Mouse (Mus musculus) stomach, embryonic 16.5 days (tissue): ENCODE measurements at regions not wholly inside any gene's neighbourhood (a gene's known extent, or its start where the extent isn't known, plus 50 kb on each side); places are given as distances from the start of the nearest gene placed in this dataset.
A peak's percentile ranks its signal among the peaks of the same experiment; 100 is the strongest.
"Not testable (repeated sequence)": the region's sequence is repeated elsewhere in the genome, so short reads cannot be mapped to it uniquely, and the experiment has no call there.

Source experiments
- ATAC-seq: fragments of 200-750 bp; cut with Nextera tagmentation; 2 replicates; pipeline ENCODE4 v1.8.0; 2017; ENCODE audit warnings: moderate number of reproducible peaks, moderate TSS enrichment; ENCODE audit not compliant: insufficient read depth, low FRiP score
- H3K27ac ChIP-seq: fragments of 300-500 bp; sonication (generic); 2 replicates; pipeline ENCODE4 v1.5.1; 2014; ENCODE audit warnings: low read length
- H3K27me3 ChIP-seq: fragments of 300-500 bp; sonication (generic); 2 replicates; pipeline ENCODE4 v1.6.1; 2014; ENCODE audit warnings: low read length, control low read depth, mixed read lengths; ENCODE audit not compliant: control insufficient read depth, insufficient read depth
- H3K36me3 ChIP-seq: fragments of 300-500 bp; sonication (generic); 2 replicates; pipeline ENCODE4 v1.6.1; 2014; ENCODE audit warnings: low read length; ENCODE audit not compliant: control insufficient read depth, insufficient read depth
- H3K4me1 ChIP-seq: fragments of 300-500 bp; sonication (generic); 2 replicates; pipeline ENCODE4 v1.6.1; 2014; ENCODE audit warnings: low read length, control low read depth, mixed read lengths; ENCODE audit not compliant: control insufficient read depth, insufficient read depth
- H3K4me2 ChIP-seq: fragments of 300-500 bp; sonication (generic); 2 replicates; pipeline ENCODE4 v1.6.1; 2014; ENCODE audit warnings: low read depth, low read length, mixed read lengths
- H3K4me3 ChIP-seq: fragments of 300-500 bp; sonication (generic); replicated peaks from 2 replicates; pipeline ENCODE4 v1.5.1; 2014; ENCODE audit warnings: mild to moderate bottlenecking, low read length
- H3K9ac ChIP-seq: fragments of 300-500 bp; sonication (generic); 2 replicates; pipeline ENCODE4 v1.6.1; 2014; ENCODE audit warnings: low read length
- H3K9me3 ChIP-seq: fragments of 300-500 bp; sonication (generic); replicated peaks from 2 replicates; pipeline ENCODE4 v1.6.1; 2016; ENCODE audit warnings: low read length, control low read depth; ENCODE audit not compliant: control insufficient read depth
- WGBS: fragments of 180-500 bp; shearing (Covaris S2); extraction: QIAGEN DNeasy Blood & Tissue Kit; methylation state at CpG from one replicate; pipeline ENCODE4 v1.1.7; 2014; 5-methylcytosine and 5-hydroxymethylcytosine counted together

- no peaks in the 10 kb centered on the region for H3K4me1 ChIP-seq
- H3K27me3 ChIP-seq, result no peaks in the 10 kb centered on the region
- peak; percentile 53 for ATAC-seq
- H3K27ac ChIP-seq, result no peak overlapping the region
- no peaks in the 10 kb centered on the region for H3K9me3 ChIP-seq
- H3K4me3 ChIP-seq, result no peak overlapping the region
- no peak overlapping the region for H3K4me2 ChIP-seq
- H3K9ac ChIP-seq, result no peak overlapping the region
- H3K36me3 ChIP-seq, result no peaks in the 10 kb centered on the region
- 61% methylated on average over 9 of the region's 9 CpGs for WGBS
These were observed 99.3 kb downstream of the Sox4 start for GRCm38 (mm10) chr13:28854247-28854646.

GRCm38 (mm10) chr13:28848305-28848704 is 105.2 kb downstream of the Sox4 start:
- 70% methylated on average over 5 of the region's 5 CpGs for WGBS

GRCm38 (mm10) chr13:28847478-28847877 is 106.0 kb downstream of the Sox4 start:
- H3K27ac ChIP-seq, result no peak overlapping the region
- ATAC-seq, result no peak
- no peak overlapping the region for H3K4me3 ChIP-seq
- no peaks in the 10 kb centered on the region for H3K4me1 ChIP-seq
- 53% methylated on average over 3 of the region's 3 CpGs for WGBS
- no peak overlapping the region for H3K4me2 ChIP-seq
- no peaks in the 10 kb centered on the region for H3K9me3 ChIP-seq
- no peak overlapping the region for H3K9ac ChIP-seq
- H3K36me3 ChIP-seq, result no peaks in the 10 kb centered on the region
- H3K27me3 ChIP-seq, result no peaks in the 10 kb centered on the region

More at GRCm38 (mm10) chr13:28848305-28848704, 105.2 kb downstream of the Sox4 start:
- no peak overlapping the region for H3K27ac ChIP-seq
- no peak overlapping the region for H3K9ac ChIP-seq
- no peaks in the 10 kb centered on the region for H3K36me3 ChIP-seq
- H3K4me2 ChIP-seq, result no peak overlapping the region
- no peak for ATAC-seq
- no peaks in the 10 kb centered on the region for H3K4me1 ChIP-seq
- no peaks in the 10 kb centered on the region for H3K9me3 ChIP-seq
- H3K27me3 ChIP-seq, result no peaks in the 10 kb centered on the region
- H3K4me3 ChIP-seq, result no peak overlapping the region

- no peaks in the 10 kb centered on the region for H3K27me3 ChIP-seq
- H3K36me3 ChIP-seq, result no peaks in the 10 kb centered on the region
- no peaks in the 10 kb centered on the region for H3K9me3 ChIP-seq
- WGBS, result 81% methylated on average over 3 of the region's 3 CpGs
- no peak overlapping the region for H3K4me2 ChIP-seq
- no peak overlapping the region for H3K9ac ChIP-seq
- H3K4me3 ChIP-seq, result no peak overlapping the region
- H3K27ac ChIP-seq, result no peak overlapping the region
- no peak for ATAC-seq
- H3K4me1 ChIP-seq, result no peaks in the 10 kb centered on the region
These were observed 109.0 kb downstream of the Sox4 start for GRCm38 (mm10) chr13:28844495-28844894.

- Histone ChIP-seq H3K4me1 (no peaks in the 10 kb centered on the region), H3K27ac (no peak overlapping the region), H3K9ac (no peak overlapping the region), H3K9me3 (no peaks in the 10 kb centered on the region), H3K4me3 (no peak overlapping the region), H3K4me2 (no peak overlapping the region), H3K27me3 (no peaks in the 10 kb centered on the region), H3K36me3 (no peaks in the 10 kb centered on the region)
- no peak for ATAC-seq
- 64% methylated on average over 3 of the region's 3 CpGs for WGBS
These were observed 110.7 kb downstream of the Sox4 start for GRCm38 (mm10) chr13:28842811-28843210.

- ATAC-seq, result no peak
- no peaks in the 10 kb centered on the region for H3K4me1 ChIP-seq
- H3K27ac ChIP-seq, result no peak overlapping the region
- H3K27me3 ChIP-seq, result no peaks in the 10 kb centered on the region
- no peak overlapping the region for H3K4me2 ChIP-seq
- WGBS, result 71% methylated on average over 5 of the region's 5 CpGs
- H3K9ac ChIP-seq, result no peak overlapping the region
- no peaks in the 10 kb centered on the region for H3K9me3 ChIP-seq
- no peaks in the 10 kb centered on the region for H3K36me3 ChIP-seq
- no peak overlapping the region for H3K4me3 ChIP-seq
These were observed 113.4 kb downstream of the Sox4 start for GRCm38 (mm10) chr13:28840142-28840541.

- Histone ChIP-seq H3K9me3 (no peaks in the 10 kb centered on the region), H3K27ac (no peak overlapping the region), H3K9ac (no peak overlapping the region), H3K4me3 (no peak overlapping the region), H3K27me3 (no peaks in the 10 kb centered on the region), H3K4me1 (no peaks in the 10 kb centered on the region), H3K4me2 (no peak overlapping the region; the same call in 1 of the 2 replicates), H3K36me3 (no peaks in the 10 kb centered on the region)
- ATAC-seq, result no peak
- WGBS, result 25% methylated on average over 6 of the region's 6 CpGs
These were observed 114.4 kb downstream of the Sox4 start for GRCm38 (mm10) chr13:28839084-28839483.

- no peak overlapping the region for H3K4me3 ChIP-seq
- 65% methylated on average over 3 of the region's 3 CpGs for WGBS
- no peak overlapping the region for H3K27ac ChIP-seq
- H3K4me1 ChIP-seq, result peaks cover 6% of the 10 kb centered on the region; the same call in 1 of the 2 replicates
- H3K4me2 ChIP-seq, result no peak overlapping the region
- no peaks in the 10 kb centered on the region for H3K9me3 ChIP-seq
- no peak for ATAC-seq
- H3K27me3 ChIP-seq, result no peaks in the 10 kb centered on the region
- H3K9ac ChIP-seq, result no peak overlapping the region
- H3K36me3 ChIP-seq, result no peaks in the 10 kb centered on the region
These were observed 115.3 kb downstream of the Sox4 start for GRCm38 (mm10) chr13:28838216-28838615.

- not testable (repeated sequence) for H3K4me1 ChIP-seq, H3K36me3 ChIP-seq, H3K9me3 ChIP-seq, H3K27ac ChIP-seq, H3K9ac ChIP-seq, H3K4me3 ChIP-seq, ATAC-seq, H3K4me2 ChIP-seq, H3K27me3 ChIP-seq
- 95% methylated on average over 2 of the region's 3 CpGs for WGBS
These were observed 116.3 kb downstream of the Sox4 start for GRCm38 (mm10) chr13:28837196-28837595.

- ATAC-seq, result no peak
- no peaks in the 10 kb centered on the region for H3K27me3 ChIP-seq
- H3K9me3 ChIP-seq, result no peaks in the 10 kb centered on the region
- no peak overlapping the region for H3K4me3 ChIP-seq
- H3K27ac ChIP-seq, result no peak overlapping the region
- no peak overlapping the region for H3K9ac ChIP-seq
- no peaks in the 10 kb centered on the region for H3K36me3 ChIP-seq
- no peak overlapping the region for H3K4me2 ChIP-seq
- WGBS, result 91% methylated on average over 1 of the region's 1 CpGs
- peaks cover 6% of the 10 kb centered on the region; the same call in 1 of the 2 replicates for H3K4me1 ChIP-seq
These were observed 119.8 kb downstream of the Sox4 start for GRCm38 (mm10) chr13:28833700-28834065.
